Mouse (Mus musculus): ENCODE data around the gene Ppib. TPM values are rescaled to one million over a fixed set of nuclear protein-coding genes. Genes with fewer than 3 reads are reported as not detected.
A peak's percentile ranks its signal among the peaks of the same experiment; 100 is the strongest.

Ppib gene
- total and polyA plus RNA-seq, 2 experiments from 2014 or later: 277 to 310 TPM

- 64% methylated on average over 4 of the region's 4 CpGs for WGBS
- Histone ChIP-seq H3K4me3 (ENCODE audit: low read depth, low read length) (no peak overlapping the region), H3K4me1 (ENCODE audit: control insufficient read depth, insufficient read depth) (no peaks in the 10 kb centered on the region), H3K9ac (replicated peaks; ENCODE audit: low read depth, low read length) (no peak overlapping the region), H3K4me2 (ENCODE audit: low read depth, low read length) (no peak overlapping the region), H3K36me3 (replicated peaks; ENCODE audit: control insufficient read depth, insufficient read depth, low read length) (peaks cover 36% of the 10 kb centered on the region), H3K27ac (ENCODE audit: low read depth) (no peak overlapping the region), H3K9me3 (replicated peaks; ENCODE audit: control insufficient read depth, low read length) (no peaks in the 10 kb centered on the region), H3K27me3 (ENCODE audit: control insufficient read depth, insufficient read depth, low read length) (no peaks in the 10 kb centered on the region)
- no peak for ATAC-seq (ENCODE audit: insufficient read depth, low read depth)
- TF ChIP-seq CTCF (IDR thresholded peaks at IDR 0.05; ENCODE audit: low read depth) (no peak), EP300 (IDR thresholded peaks at IDR 0.05; ENCODE audit: low read depth) (no peak)
- no peak for DNase-seq (ENCODE audit: low spot score)
These were observed 17.7 kb upstream of the Ppib start for GRCm38 (mm10) chr9:66042331-66042730.

GRCm38 (mm10) chr9:66043241-66043640, 16.8 kb upstream of the Ppib start:
- no peak for ATAC-seq (ENCODE audit: insufficient read depth, low read depth)
- 95% methylated on average over 3 of the region's 3 CpGs for WGBS
- H3K4me3 ChIP-seq (ENCODE audit: low read depth, low read length): no peak overlapping the region

DNA sequence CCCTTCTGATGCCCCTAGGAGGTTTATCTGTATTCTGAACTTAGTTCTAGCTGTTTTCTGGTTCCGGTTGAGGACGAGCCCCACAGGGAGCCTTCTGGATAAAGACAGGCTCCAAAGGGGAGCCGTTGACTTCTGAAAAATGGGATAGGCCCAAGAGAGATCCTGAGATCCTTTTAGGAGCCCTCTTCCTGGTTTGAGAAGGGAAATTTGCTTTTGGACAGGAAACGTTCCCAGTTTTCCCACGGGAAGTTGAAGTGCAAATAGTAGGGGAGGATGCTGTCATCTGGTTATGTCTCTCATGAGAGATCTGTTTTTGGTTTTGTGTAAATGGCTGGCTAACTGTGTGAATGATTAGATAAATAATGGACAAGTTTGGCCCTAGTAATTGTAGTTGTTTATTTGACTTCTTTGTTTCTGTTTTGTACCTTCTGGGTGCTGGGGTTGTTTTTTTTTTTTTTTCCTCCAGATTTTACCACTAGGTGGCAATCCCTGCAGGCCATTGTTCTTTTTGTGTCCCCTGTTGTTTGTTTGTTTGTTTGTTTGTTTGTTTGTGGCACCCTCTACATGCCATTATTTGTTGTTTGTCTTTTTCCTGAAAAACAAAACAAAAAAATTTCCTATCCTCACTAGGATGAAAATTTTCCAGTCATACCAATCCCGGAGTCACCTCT, 10.0 kb upstream of the Ppib start:
- TF ChIP-seq CTCF (IDR thresholded peaks at IDR 0.05; ENCODE audit: low read depth): no peak
- TF ChIP-seq EP300 (IDR thresholded peaks at IDR 0.05; ENCODE audit: low read depth): no peak
- Histone ChIP-seq H3K9me3 (replicated peaks; ENCODE audit: control insufficient read depth, low read length) (no peaks in the 10 kb centered on the region), H3K36me3 (replicated peaks; ENCODE audit: control insufficient read depth, insufficient read depth, low read length) (no peaks in the 10 kb centered on the region), H3K27me3 (ENCODE audit: control insufficient read depth, insufficient read depth, low read length) (no peaks in the 10 kb centered on the region), H3K4me1 (ENCODE audit: control insufficient read depth, insufficient read depth) (0 out of 2 replicates have a peak, but pooled peaks cover 3% of the 10 kb centered on the region), H3K27ac (ENCODE audit: low read depth) (peak overlapping the region; percentile 53), H3K9ac (replicated peaks; ENCODE audit: low read depth, low read length) (no peak overlapping the region), H3K4me3 (ENCODE audit: low read depth, low read length) (no peak overlapping the region), H3K4me2 (ENCODE audit: low read depth, low read length) (no peak overlapping the region)
- ATAC-seq (ENCODE audit: insufficient read depth, low read depth) (no peak), DNase-seq (ENCODE audit: low spot score) (no peak)
- 58% methylated on average over 6 of the region's 6 CpGs for WGBS

More at GRCm38 (mm10) chr9:66043241-66043640, 16.8 kb upstream of the Ppib start:
- H3K36me3 ChIP-seq (replicated peaks; ENCODE audit: control insufficient read depth, insufficient read depth, low read length): peaks cover 30% of the 10 kb centered on the region
- no peak for DNase-seq (ENCODE audit: low spot score)
- no peaks in the 10 kb centered on the region for H3K4me1 ChIP-seq (ENCODE audit: control insufficient read depth, insufficient read depth)
- no peak overlapping the region for H3K9ac ChIP-seq (replicated peaks; ENCODE audit: low read depth, low read length)
- no peaks in the 10 kb centered on the region for H3K27me3 ChIP-seq (ENCODE audit: control insufficient read depth, insufficient read depth, low read length)
- no peak overlapping the region for H3K4me2 ChIP-seq (ENCODE audit: low read depth, low read length)
- no peaks in the 10 kb centered on the region for H3K9me3 ChIP-seq (replicated peaks; ENCODE audit: control insufficient read depth, low read length)
- no peak for TF ChIP-seq CTCF (IDR thresholded peaks at IDR 0.05; ENCODE audit: low read depth)
- TF ChIP-seq EP300 (IDR thresholded peaks at IDR 0.05; ENCODE audit: low read depth): no peak
- H3K27ac ChIP-seq (ENCODE audit: low read depth): no peak overlapping the region

GRCm38 (mm10) chr9:66051493-66051892, 8.5 kb upstream of the Ppib start:
- TF ChIP-seq CTCF (IDR thresholded peaks at IDR 0.05; ENCODE audit: low read depth): no peak
- no peak for TF ChIP-seq EP300 (IDR thresholded peaks at IDR 0.05; ENCODE audit: low read depth)
- no peak overlapping the region for H3K27ac ChIP-seq (ENCODE audit: low read depth)
- ATAC-seq (ENCODE audit: insufficient read depth, low read depth): no peak
- no peak overlapping the region for H3K4me3 ChIP-seq (ENCODE audit: low read depth, low read length)
- 0 out of 2 replicates have a peak, but pooled peaks cover 3% of the 10 kb centered on the region for H3K4me1 ChIP-seq (ENCODE audit: control insufficient read depth, insufficient read depth)
- 72% methylated on average over 4 of the region's 4 CpGs for WGBS
- DNase-seq (ENCODE audit: low spot score): no peak
- H3K4me2 ChIP-seq (ENCODE audit: low read depth, low read length): no peak overlapping the region
- H3K27me3 ChIP-seq (ENCODE audit: control insufficient read depth, insufficient read depth, low read length): no peaks in the 10 kb centered on the region
- H3K36me3 ChIP-seq (replicated peaks; ENCODE audit: control insufficient read depth, insufficient read depth, low read length): no peaks in the 10 kb centered on the region
- H3K9me3 ChIP-seq (replicated peaks; ENCODE audit: control insufficient read depth, low read length): no peaks in the 10 kb centered on the region
- H3K9ac ChIP-seq (replicated peaks; ENCODE audit: low read depth, low read length): no peak overlapping the region

- Histone ChIP-seq H3K9me3 (replicated peaks; ENCODE audit: control insufficient read depth, low read length) (no peaks in the 10 kb centered on the region), H3K27me3 (ENCODE audit: control insufficient read depth, insufficient read depth, low read length) (no peaks in the 10 kb centered on the region), H3K27ac (ENCODE audit: low read depth) (no peak overlapping the region), H3K36me3 (replicated peaks; ENCODE audit: control insufficient read depth, insufficient read depth, low read length) (no peaks in the 10 kb centered on the region), H3K9ac (replicated peaks; ENCODE audit: low read depth, low read length) (no peak overlapping the region), H3K4me2 (ENCODE audit: low read depth, low read length) (no peak overlapping the region), H3K4me1 (ENCODE audit: control insufficient read depth, insufficient read depth) (0 out of 2 replicates have a peak, but pooled peaks cover 3% of the 10 kb centered on the region), H3K4me3 (ENCODE audit: low read depth, low read length) (no peak overlapping the region)
- no peak for DNase-seq (ENCODE audit: low spot score)
- no peak for TF ChIP-seq EP300 (IDR thresholded peaks at IDR 0.05; ENCODE audit: low read depth)
- no peak for TF ChIP-seq CTCF (IDR thresholded peaks at IDR 0.05; ENCODE audit: low read depth)
- ATAC-seq (ENCODE audit: insufficient read depth, low read depth): no peak
- WGBS: 92% methylated on average over 1 of the region's 1 CpGs
These were observed 7.3 kb upstream of the Ppib start for GRCm38 (mm10) chr9:66052731-66053130.

- Histone ChIP-seq H3K9me3 (replicated peaks; ENCODE audit: control insufficient read depth, low read length) (no peaks in the 10 kb centered on the region), H3K4me3 (ENCODE audit: low read depth, low read length) (no peak overlapping the region), H3K4me2 (ENCODE audit: low read depth, low read length) (no peak overlapping the region), H3K9ac (replicated peaks; ENCODE audit: low read depth, low read length) (no peak overlapping the region), H3K36me3 (replicated peaks; ENCODE audit: control insufficient read depth, insufficient read depth, low read length) (no peaks in the 10 kb centered on the region), H3K27ac (ENCODE audit: low read depth) (no peak overlapping the region), H3K4me1 (ENCODE audit: control insufficient read depth, insufficient read depth) (0 out of 2 replicates have a peak, but pooled peaks cover 3% of the 10 kb centered on the region), H3K27me3 (ENCODE audit: control insufficient read depth, insufficient read depth, low read length) (no peaks in the 10 kb centered on the region)
- WGBS: 27% methylated on average over 1 of the region's 1 CpGs
- TF ChIP-seq CTCF (IDR thresholded peaks at IDR 0.05; ENCODE audit: low read depth): no peak
- TF ChIP-seq EP300 (IDR thresholded peaks at IDR 0.05; ENCODE audit: low read depth): no peak
- no peak for DNase-seq (ENCODE audit: low spot score)
- ATAC-seq (ENCODE audit: insufficient read depth, low read depth): no peak
These were observed 6.4 kb upstream of the Ppib start for GRCm38 (mm10) chr9:66053620-66054019.

All from heart, postnatal 0 days (tissue).